Mouse (Mus musculus) MN1 (cell line): ENCODE results near the gene Htra3.
A peak's percentile ranks its signal among the peaks of the same experiment; 100 is the strongest.

Source experiments
- DNase-seq: peaks from one replicate; pipeline ENCODE4 v3.0.0-alpha.2; 2016; ENCODE audit warnings: low spot score

The Htra3 gene

DNA sequence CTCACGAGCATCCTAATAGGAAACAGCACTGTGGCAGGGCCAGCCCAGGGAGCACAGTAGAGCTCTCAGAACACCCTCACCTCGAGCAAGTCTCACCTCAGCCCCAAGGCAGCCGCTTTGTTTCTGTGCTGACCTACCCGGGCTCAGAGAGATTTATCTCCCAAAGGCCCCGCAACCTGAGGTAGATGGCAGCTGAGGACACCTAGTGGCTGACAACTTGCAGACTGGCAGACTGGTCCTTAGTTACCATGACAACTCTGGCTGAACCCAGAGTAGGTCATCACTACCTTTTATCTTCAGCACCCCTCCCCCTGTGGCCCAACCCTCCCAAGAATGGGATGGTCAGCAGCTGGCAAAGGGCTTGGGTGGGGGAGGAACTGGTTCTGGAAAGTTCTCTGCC lies 16.2 kb upstream of the Htra3 start:
- DNase-seq: no peak

GRCm38 (mm10) chr5:35693638-35694037 lies 14.1 kb upstream of the Htra3 start:
- DNase-seq: no peak

GRCm38 (mm10) chr5:35691246-35691645 lies 11.7 kb upstream of the Htra3 start:
- no peak for DNase-seq

DNA sequence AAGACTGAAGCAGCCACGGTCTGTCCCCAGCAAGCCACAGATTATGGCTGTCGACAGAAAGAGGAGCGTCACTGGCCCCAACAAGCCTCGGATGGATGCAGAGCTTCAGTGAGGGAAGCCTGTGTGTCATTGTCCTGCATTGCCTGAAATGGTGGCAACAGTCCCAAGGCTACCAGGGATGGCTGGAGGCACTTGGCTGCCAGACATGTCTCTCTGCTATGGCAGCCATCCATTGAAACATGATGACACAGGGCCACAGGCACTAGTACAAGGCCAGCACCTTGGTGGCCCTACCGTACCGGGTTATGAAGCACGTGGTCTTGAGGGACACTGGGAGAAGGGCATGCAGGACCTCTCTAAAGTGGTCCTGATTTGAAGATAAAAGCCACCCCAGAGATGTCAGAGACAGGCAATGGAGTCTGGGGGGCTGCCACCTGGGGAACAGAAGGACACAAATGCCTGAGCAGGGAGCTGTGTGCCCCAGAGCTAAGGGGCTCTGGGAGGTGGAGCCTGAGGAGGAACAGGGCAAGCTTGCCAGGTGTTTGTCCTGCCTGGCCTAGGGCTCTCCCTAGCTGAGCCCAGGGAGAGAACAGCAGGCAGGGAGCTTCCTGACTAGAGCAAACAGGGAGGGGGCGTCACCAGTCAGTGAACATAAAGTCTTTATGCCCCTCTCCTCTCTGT lies 11.0 kb upstream of the Htra3 start:
- DNase-seq: no peak

GRCm38 (mm10) chr5:35689374-35689773 lies 9.8 kb upstream of the Htra3 start:
- DNase-seq: no peak

GRCm38 (mm10) chr5:35688851-35689250 lies 9.3 kb upstream of the Htra3 start:
- DNase-seq: no peak

DNA sequence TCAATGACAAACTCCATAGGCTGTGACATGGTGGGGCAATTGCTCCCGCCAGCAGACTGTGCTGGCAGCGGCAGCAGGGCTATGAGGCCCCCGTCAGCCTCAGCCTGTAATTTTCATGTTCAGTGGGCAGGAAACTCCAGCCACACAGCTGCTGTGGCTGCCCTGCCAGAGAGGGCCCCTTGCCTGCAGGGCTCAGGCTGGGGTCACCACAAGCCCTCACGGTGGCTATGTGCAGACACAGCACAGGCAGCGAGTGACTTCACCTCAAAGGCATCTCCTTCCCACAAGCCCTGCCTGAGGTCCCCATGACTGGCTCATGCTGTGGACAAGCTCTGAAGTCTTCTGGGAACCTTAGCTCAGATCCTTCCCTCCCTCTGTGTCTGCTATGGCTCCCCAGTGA lies 7.5 kb upstream of the Htra3 start:
- DNase-seq: no peak

DNA sequence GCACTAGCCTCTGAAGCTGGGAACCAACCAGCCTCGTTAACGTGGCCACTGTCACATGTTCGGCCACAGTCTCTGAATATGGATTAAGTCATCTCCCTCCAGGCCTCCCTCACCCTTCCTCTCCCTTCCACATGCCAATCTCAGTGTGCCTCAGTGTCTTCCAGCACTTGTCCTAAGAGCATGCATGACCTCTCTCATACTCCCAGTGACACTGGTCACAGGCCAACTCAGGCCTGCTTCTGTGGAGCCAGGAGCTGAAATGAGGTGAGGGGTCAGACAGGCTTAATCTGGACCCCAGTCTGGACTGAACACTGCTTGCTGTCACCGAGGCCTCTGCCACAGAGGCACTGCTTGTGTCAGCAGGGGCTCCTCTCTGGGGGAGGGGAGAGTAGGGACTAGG lies 6.8 kb upstream of the Htra3 start:
- DNase-seq: no peak

- no peak for DNase-seq
Observed at GRCm38 (mm10) chr5:35685079-35685478, 5.5 kb upstream of the Htra3 start.

GRCm38 (mm10) chr5:35680958-35681357 lies 1.4 kb upstream of the Htra3 start:
- DNase-seq: no peak

DNA sequence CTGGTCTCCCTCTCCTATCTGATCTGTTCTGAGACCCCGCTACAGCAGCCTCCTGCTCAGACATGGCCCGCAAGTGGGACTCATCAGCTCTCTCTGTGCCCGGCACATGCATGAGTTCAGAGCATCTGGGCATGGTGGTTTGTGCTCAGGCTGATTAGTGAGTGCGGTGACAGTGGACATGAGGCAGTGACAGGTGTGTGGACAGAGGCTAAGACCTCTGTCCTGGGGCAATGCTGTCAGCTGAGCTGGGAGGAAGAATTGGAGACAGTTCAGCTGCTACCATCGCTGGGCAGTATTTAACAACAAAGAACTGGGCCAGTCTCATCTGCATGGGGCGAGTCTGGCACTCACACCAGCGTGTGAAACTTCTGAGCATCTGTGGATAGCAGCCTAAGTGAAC lies 2.6 kb downstream of the Htra3 start:
- no peak for DNase-seq

DNA sequence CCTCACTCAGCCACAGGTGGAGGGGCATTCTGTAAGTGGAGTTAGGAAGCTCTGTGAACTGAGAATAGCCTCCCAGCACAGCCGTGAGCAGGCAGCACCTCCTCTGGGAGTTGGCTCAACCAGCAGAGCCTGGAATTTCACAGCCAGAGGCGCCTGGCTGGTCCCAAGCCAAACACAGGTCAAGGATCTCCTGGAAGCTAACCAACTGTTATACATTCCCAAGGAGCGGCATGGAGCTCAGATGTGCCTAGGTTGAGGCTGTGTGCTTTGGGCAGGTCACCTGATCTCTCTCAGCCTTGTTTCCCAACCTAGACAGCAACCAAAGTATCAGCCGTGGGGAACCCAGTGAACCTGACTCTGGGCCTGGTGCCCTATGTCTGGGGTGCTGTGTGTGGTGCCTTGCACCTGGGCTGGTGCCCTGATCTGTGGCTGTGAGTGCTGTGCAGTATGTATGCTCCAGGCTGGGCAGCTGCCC lies 5.5 kb downstream of the Htra3 start:
- DNase-seq: peak; percentile 64

DNA sequence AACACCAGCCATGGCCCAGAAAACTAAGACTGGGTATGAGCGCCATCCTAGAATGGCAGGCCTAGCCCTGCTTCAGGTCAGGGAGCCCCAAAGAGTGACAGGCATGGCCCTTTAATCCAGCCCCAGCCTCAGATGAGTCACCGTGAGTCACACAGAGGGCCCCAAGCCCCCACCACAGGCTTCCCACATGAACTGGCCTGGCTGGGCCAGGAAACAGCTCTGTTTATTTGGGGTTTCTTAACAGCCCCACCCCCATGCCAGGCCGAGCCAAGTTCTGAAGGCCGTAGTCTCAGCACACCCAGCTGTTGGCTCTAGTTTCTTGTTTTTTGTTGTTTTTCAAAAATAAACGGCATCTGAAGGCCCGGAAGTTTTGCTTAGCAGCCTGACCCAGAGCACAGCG lies 6.5 kb downstream of the Htra3 start:
- peak; percentile 68 for DNase-seq

- no peak for DNase-seq
Observed at GRCm38 (mm10) chr5:35672581-35672980, 7.0 kb downstream of the Htra3 start.

GRCm38 (mm10) chr5:35671474-35671891 lies 8.1 kb downstream of the Htra3 start:
- DNase-seq: no peak

DNA sequence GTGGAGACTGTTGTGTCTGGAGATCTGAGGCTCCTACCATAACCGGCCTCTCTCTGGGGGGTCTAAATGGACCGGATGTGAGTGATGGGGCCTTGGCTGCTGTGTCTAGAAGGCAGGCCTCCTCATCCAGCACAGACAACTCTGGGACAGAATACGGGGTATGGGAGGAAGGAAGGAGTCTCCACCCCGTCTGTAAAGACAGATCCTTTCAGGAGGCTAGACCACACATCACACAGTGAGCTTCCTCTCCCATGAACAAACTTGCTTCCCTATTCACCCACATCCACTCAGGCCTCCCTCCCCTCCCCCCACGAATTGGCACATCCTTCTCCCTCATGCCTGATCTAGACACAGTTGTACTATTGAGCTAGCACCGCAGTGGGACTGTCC lies 9.2 kb downstream of the Htra3 start:
- DNase-seq: no peak

DNA sequence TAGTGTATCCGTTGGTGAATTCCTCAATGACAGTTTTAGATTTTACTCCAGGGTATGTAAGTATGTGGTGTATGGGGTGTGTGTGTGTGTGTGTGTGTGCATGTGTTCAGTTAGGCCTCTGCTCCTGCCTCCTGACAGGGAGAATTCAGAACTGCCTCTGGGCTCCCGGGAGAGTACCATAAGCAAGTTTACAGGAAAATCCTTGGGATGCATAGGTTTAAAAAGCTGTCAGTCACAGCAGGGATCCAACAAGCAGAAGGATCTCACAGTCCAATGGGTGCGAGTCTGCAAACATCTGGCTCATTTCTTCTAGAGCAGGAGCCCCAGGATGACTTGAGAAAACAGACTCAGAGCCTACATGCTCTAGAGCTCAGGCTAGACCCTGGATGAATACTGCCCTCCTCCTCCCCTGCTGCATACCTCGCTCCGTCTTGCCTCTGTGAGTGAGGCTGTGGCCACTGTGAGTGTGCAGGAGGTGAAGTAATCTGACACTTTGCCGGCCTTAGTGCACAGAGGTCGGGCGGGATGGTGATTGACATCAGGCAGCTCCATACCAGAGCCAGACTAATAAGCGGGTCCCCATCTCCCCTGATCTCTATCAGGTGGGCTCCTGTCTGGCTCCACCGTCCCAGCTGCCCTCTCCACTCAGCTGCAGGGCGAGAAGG lies 9.7 kb downstream of the Htra3 start:
- no peak for DNase-seq

GRCm38 (mm10) chr5:35666152-35666551 lies 13.4 kb downstream of the Htra3 start:
- DNase-seq: no peak

GRCm38 (mm10) chr5:35662021-35662545 lies 17.5 kb downstream of the Htra3 start:
- peak; percentile 8 for DNase-seq

GRCm38 (mm10) chr5:35661210-35661609 lies 18.4 kb downstream of the Htra3 start:
- DNase-seq: no peak

GRCm38 (mm10) chr5:35659503-35659902 lies 20.1 kb downstream of the Htra3 start:
- no peak for DNase-seq

DNA sequence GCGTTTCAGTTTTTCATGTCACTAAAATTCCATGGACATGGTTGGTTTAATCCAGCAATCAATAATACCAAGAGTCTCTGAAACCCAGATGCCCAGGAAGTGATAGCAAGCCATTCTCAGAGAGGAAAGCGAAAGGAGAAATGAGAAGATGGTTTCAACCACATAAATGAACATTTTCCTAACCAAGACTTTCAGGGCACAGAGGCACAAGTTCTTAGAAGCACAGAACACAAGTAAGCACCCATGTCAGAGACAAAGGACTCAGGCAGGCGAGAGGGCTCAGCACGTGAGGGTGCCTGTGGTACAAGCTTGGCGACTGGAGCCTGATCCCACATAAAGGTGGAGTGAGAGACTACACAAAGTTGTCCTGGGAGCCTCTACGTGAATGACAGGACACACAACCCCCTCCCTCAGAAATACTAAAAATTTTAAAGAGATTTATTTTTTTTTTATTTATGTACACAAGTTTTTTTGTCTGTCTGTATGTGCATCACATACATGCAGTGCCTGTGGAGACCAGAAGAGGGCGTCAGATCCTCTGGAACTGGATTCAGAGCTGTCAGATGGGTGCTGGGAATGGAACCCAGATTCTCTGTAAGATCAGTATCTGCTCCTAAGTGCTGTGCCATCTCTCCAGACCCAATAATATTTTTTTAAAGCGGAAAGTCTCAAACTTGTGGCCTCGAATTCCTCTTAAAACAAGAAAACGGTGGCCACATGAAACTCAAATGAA lies 23.7 kb downstream of the Htra3 start:
- no peak for DNase-seq
